Mouse (Mus musculus): ENCODE data around the gene 8030411F24Rik. TPM values are rescaled to one million over a fixed set of nuclear protein-coding genes. Genes with fewer than 3 reads are reported as not detected.

The 8030411F24Rik gene
- total RNA-seq, 2 experiments from 2014 or later = not detected

Other genes with a start within 250 kb of the 8030411F24Rik start
- gene Nxt1, start 109.4 kb upstream of the 8030411F24Rik start, total RNA-seq (2021) = 10 to 100 TPM; 12.9 to 15.9 TPM
- gene Gzf1, start 101.0 kb upstream of the 8030411F24Rik start, total RNA-seq (2021) = 10 to 100 TPM; 29.5 to 31.5 TPM
- 100 to 1,000 TPM; 362 to 386 TPM for gene Napb, start 49.5 kb upstream of the 8030411F24Rik start, total RNA-seq (2021)
- 1 to 10 TPM in 1 of 2 experiments, under 1 TPM in 1; 0.79 to 1.2 TPM for gene Cstl1, start 31.7 kb upstream of the 8030411F24Rik start, total RNA-seq (2021)
- gene Cst11, start 10.5 kb upstream of the 8030411F24Rik start, total RNA-seq (2021) = not detected
- 1 to 10 TPM; 1.4 to 4.3 TPM for gene Cst12, start 7.4 kb downstream of the 8030411F24Rik start, total RNA-seq (2021)
- gene Cst8, start 16.8 kb downstream of the 8030411F24Rik start, total RNA-seq (2021) = not detected
- not detected for gene Cst13, start 38.1 kb downstream of the 8030411F24Rik start, total RNA-seq (2021)
- not detected for gene Cst9, start 53.1 kb downstream of the 8030411F24Rik start, total RNA-seq (2021)
- not detected for gene 9230104L09Rik, start 83.0 kb downstream of the 8030411F24Rik start, total RNA-seq (2021)
- gene Cst3, start 93.7 kb downstream of the 8030411F24Rik start, total RNA-seq (2021) = 1,000 to 10,000 TPM; 2,004 to 2,127 TPM
- not detected for gene Gm1330, start 221.2 kb downstream of the 8030411F24Rik start, total RNA-seq (2021)
- not detected for gene Gm10750, start 235.2 kb downstream of the 8030411F24Rik start, total RNA-seq (2021)

All from left cerebral cortex, adult 18-20 months (tissue).